Mouse (Mus musculus): ENCODE data around the gene Gm20683. TPM values are rescaled to one million over a fixed set of nuclear protein-coding genes. Genes with fewer than 3 reads are reported as not detected.

Gene Gm20683
- polyA plus RNA-seq, 1 experiment = 0.67 TPM

DNA sequence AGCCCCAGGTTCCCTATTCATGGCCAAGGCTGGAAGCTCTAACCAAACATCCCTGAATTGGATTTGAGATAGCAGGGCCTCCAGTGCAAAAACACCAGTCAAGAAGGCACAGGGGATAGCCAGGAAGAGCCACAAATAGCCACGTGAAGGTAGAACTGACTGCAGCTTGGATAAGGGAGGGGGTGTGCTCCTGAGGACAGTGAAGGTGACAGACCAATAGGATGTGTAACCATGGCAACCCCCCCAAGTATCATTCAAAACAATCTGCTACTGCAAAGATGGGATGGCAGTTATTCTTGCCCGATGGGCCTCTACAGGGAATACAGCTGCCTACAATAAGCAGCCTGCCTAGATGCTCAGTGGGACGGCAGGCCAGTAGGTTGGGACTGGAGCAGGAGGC lies 4.0 kb downstream of the Gm20683 start:
- no peak overlapping the region for H3K4me3 ChIP-seq
- H3K4me2 ChIP-seq (ENCODE audit: low read depth) = no peak overlapping the region
- no peak overlapping the region for H3ac ChIP-seq (ENCODE audit: control insufficient read depth, insufficient read length)
- peaks cover 13% of the 10 kb centered on the region for H3K36me3 ChIP-seq (ENCODE audit: control insufficient read depth, insufficient read depth)
- TF ChIP-seq POLR2AphosphoS2 (IDR thresholded peaks at IDR 0.05; ENCODE audit: insufficient read length, low read depth) (peak; percentile 34), POLR2A (IDR thresholded peaks at IDR 0.05; ENCODE audit: insufficient read length, low read depth) (no peak)
- no peaks in the 10 kb centered on the region for H3K27me3 ChIP-seq (ENCODE audit: control insufficient read depth, insufficient read depth, insufficient read length)
- H3K79me2 ChIP-seq (ENCODE audit: control insufficient read depth, insufficient read depth) = peaks cover 14% of the 10 kb centered on the region

DNA sequence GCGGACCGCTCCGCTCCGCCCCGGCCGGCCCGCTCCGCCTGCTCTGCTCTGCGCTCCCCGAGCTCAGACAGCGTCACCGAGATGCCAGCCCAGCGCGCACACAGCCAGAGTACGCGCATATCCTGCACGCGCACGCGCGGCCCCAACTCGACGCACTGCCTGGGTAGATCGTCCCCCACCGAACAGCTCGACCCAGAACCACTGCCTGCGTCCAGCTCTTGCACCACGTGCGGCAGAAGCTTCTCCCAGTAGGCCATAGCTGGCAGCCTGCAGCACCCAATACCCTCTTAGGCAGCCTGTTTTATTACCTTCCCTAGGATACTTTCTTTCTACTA lies 4.5 kb downstream of the Gm20683 start, which contains the start of gene Rhbdl1:
Gene Rhbdl1, minus strand, starts transcription at position 220 of the 335 bp plus-strand sequence.
- no peaks in the 10 kb centered on the region for H3K27me3 ChIP-seq (ENCODE audit: control insufficient read depth, insufficient read depth, insufficient read length)
- no peak within 1 kb of the TSS for H3K4me3 ChIP-seq
- H3ac ChIP-seq (ENCODE audit: control insufficient read depth, insufficient read length) = no peak within 1 kb of the TSS
- peaks cover 17% of the 10 kb centered on the region for H3K79me2 ChIP-seq (ENCODE audit: control insufficient read depth, insufficient read depth)
- no peak for TF ChIP-seq E2F4 (IDR thresholded peaks at IDR 0.05; ENCODE audit: insufficient read depth)
- TF ChIP-seq MAX (IDR thresholded peaks at IDR 0.05; ENCODE audit: low read depth) = no peak
- no peak for TF ChIP-seq USF1 (IDR thresholded peaks at IDR 0.05; ENCODE audit: low read depth)
- TF ChIP-seq MYOG (IDR thresholded peaks at IDR 0.05; ENCODE audit: control insufficient read depth in 1 of 3, insufficient read depth in 1 of 3, insufficient read length in 2 of 3, low read depth in 2 of 3) = no peak
- TF ChIP-seq REST (IDR thresholded peaks at IDR 0.05; ENCODE audit: insufficient read depth, insufficient read length) = no peak
- peak; percentile 88 for TF ChIP-seq POLR2AphosphoS2 (IDR thresholded peaks at IDR 0.05; ENCODE audit: insufficient read length, low read depth)
- no peak for TF ChIP-seq POLR2A (IDR thresholded peaks at IDR 0.05; ENCODE audit: insufficient read length, low read depth)
- no peak within 1 kb of the TSS for H3K4me2 ChIP-seq (ENCODE audit: low read depth)
- H3K36me3 ChIP-seq (ENCODE audit: control insufficient read depth, insufficient read depth) = peaks cover 13% of the 10 kb centered on the region

DNA sequence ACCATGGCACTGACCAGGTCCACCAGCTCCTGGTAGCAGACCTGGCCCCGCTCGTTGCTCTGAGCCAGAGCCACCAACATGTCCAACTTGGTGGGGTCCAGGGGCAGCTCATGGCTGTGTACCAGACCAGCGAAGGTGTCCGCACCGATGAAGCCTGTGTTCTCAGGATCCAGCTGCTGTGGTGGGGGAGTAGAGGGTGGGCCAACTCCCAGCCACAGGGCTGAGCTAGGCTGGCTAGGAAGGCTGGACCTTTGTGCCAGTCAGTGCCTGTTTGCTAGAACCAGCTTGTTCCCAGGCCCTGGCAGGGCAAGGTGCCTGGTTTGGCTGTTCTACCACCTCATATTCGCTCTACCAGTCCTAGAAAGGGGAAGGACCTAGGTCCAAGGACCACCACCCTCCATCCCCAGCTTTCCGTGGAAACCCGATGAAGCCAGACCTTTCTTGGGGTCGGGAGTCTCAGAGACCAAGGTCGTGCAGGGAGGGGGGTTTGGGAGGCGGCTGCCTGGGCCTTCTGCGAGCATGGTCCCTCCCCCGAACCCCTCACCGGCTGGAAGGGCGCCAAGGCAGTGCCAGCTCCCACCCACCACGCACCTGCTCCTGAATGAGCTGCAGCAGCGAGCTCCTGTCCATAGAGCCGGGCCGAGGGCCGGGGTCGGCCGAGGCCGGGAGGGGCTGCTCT lies 5.0 kb downstream of the Gm20683 start:
- Histone ChIP-seq H3K27me3 (ENCODE audit: control insufficient read depth, insufficient read depth, insufficient read length) (no peaks in the 10 kb centered on the region), H3K4me3 (no peak overlapping the region), H3K36me3 (ENCODE audit: control insufficient read depth, insufficient read depth) (peaks cover 13% of the 10 kb centered on the region), H3K4me2 (ENCODE audit: low read depth) (no peak overlapping the region), H3K79me2 (ENCODE audit: control insufficient read depth, insufficient read depth) (peaks cover 22% of the 10 kb centered on the region), H3ac (ENCODE audit: control insufficient read depth, insufficient read length) (no peak overlapping the region)
- TF ChIP-seq TCF12 (IDR thresholded peaks at IDR 0.05; ENCODE audit: insufficient read depth, poor library complexity, severe bottlenecking) (no peak), MYOD1 (IDR thresholded peaks at IDR 0.05; ENCODE audit: control insufficient read depth in 1 of 3, insufficient read length in 2 of 3, low read depth in 2 of 3) (peak in 1 of 3 experiments; percentile 8), MYOG (IDR thresholded peaks at IDR 0.05; ENCODE audit: control insufficient read depth in 1 of 3, insufficient read depth in 1 of 3, insufficient read length in 2 of 3, low read depth in 2 of 3) (no peak), POLR2A (IDR thresholded peaks at IDR 0.05; ENCODE audit: insufficient read length, low read depth) (peak; percentile 6), POLR2AphosphoS2 (IDR thresholded peaks at IDR 0.05; ENCODE audit: insufficient read length, low read depth) (no peak), TCF3 (IDR thresholded peaks at IDR 0.05; ENCODE audit: insufficient read length, low read depth) (no peak), E2F4 (IDR thresholded peaks at IDR 0.05; ENCODE audit: insufficient read depth) (no peak), REST (IDR thresholded peaks at IDR 0.05; ENCODE audit: insufficient read depth, insufficient read length) (no peak)

DNA sequence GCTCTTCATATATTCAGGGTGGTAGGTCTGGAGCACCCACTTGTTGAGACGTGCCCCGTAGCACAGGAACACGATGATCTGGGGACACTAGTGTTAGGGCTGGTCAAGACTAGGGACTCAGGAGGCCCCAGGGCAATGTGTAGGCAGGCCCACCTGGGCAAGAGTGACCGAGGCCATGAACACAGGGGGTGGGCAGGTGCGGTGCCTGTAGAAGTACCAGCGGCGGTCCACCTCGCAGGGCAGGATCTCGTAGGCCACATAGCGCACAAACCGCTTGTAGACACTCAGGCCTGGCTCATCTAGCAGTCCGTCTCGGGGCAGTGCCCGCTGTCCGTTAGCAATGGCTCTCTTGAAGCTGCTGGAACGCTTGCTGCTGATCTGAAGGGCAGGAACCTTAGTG lies 5.7 kb downstream of the Gm20683 start:
- peaks cover 30% of the 10 kb centered on the region for H3K79me2 ChIP-seq (ENCODE audit: control insufficient read depth, insufficient read depth)
- TF ChIP-seq POLR2AphosphoS2 (IDR thresholded peaks at IDR 0.05; ENCODE audit: insufficient read length, low read depth) (peak; percentile 37), POLR2A (IDR thresholded peaks at IDR 0.05; ENCODE audit: insufficient read length, low read depth) (no peak)
- no peak overlapping the region for H3ac ChIP-seq (ENCODE audit: control insufficient read depth, insufficient read length)
- H3K27me3 ChIP-seq (ENCODE audit: control insufficient read depth, insufficient read depth, insufficient read length) = no peaks in the 10 kb centered on the region
- H3K36me3 ChIP-seq (ENCODE audit: control insufficient read depth, insufficient read depth) = peaks cover 13% of the 10 kb centered on the region
- no peak overlapping the region for H3K4me2 ChIP-seq (ENCODE audit: low read depth)
- no peak overlapping the region for H3K4me3 ChIP-seq

DNA sequence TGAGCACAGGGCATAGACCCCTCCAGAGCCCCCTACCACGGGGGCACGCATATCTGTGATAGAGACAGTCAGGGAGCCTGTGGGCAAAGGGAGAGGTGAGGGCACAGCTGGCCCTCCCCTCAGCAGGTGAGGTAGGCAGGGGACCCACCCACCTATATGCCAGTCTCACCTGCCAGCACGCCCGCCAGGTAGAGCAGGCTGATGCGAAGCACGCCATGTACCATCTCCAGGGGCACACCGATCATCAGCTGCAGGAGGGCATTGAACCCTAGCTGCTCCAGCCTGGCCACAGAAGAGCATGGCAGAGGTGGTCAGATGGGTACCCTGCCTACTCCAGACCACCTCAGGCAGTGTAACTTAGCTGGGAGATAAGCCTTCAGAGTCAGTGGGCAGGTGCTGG lies 6.3 kb downstream of the Gm20683 start:
- H3K27me3 ChIP-seq (ENCODE audit: control insufficient read depth, insufficient read depth, insufficient read length) = no peaks in the 10 kb centered on the region
- no peak overlapping the region for H3ac ChIP-seq (ENCODE audit: control insufficient read depth, insufficient read length)
- H3K36me3 ChIP-seq (ENCODE audit: control insufficient read depth, insufficient read depth) = peaks cover 13% of the 10 kb centered on the region
- H3K4me2 ChIP-seq (ENCODE audit: low read depth) = no peak overlapping the region
- TF ChIP-seq POLR2AphosphoS2 (IDR thresholded peaks at IDR 0.05; ENCODE audit: insufficient read length, low read depth) = no peak
- H3K79me2 ChIP-seq (ENCODE audit: control insufficient read depth, insufficient read depth) = peaks cover 31% of the 10 kb centered on the region
- no peak overlapping the region for H3K4me3 ChIP-seq

DNA sequence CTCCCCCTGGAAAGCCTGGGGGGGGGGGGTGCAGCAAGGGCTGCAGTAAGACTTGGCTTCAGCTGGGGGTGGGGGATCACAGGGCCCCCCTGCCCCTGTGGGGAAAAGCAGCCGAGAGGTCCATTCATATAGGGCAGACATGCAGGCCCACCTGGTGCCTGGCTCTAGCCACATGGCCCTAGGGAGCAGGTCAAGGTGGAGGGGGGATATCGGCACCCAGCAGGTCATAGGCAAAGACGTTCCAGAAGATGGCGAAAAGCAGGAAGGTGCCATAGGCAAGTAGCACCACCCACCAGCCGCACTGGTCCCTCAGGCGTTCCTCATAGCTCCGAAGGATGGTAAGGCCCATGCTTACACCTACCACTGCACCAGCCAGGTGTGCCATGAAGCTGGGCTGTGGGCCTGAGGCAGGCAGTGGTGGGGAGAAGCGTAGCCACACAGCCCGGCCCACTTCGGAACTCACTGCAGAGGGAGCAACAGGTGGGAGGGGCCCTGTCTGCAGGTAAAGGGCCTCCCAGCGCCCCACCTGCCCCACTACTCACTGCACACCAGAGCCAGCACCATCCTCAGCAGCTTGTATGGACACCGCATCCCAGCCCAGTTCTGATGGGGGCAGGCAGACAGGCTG lies 6.9 kb downstream of the Gm20683 start:
- Histone ChIP-seq H3K36me3 (ENCODE audit: control insufficient read depth, insufficient read depth) (peaks cover 10% of the 10 kb centered on the region), H3K79me2 (ENCODE audit: control insufficient read depth, insufficient read depth) (peaks cover 31% of the 10 kb centered on the region), H3K4me2 (ENCODE audit: low read depth) (peak overlapping the region; percentile 94)

More for the DNA sequence above, 6.9 kb downstream of the Gm20683 start:
- TF ChIP-seq TCF12 (IDR thresholded peaks at IDR 0.05; ENCODE audit: insufficient read depth, poor library complexity, severe bottlenecking) (no peak), POLR2AphosphoS2 (IDR thresholded peaks at IDR 0.05; ENCODE audit: insufficient read length, low read depth) (no peak), REST (IDR thresholded peaks at IDR 0.05; ENCODE audit: insufficient read depth, insufficient read length) (no peak), MYOD1 (IDR thresholded peaks at IDR 0.05; ENCODE audit: control insufficient read depth in 1 of 3, insufficient read length in 2 of 3, low read depth in 2 of 3) (no peak), POLR2A (IDR thresholded peaks at IDR 0.05; ENCODE audit: insufficient read length, low read depth) (no peak), MAX (IDR thresholded peaks at IDR 0.05; ENCODE audit: low read depth) (no peak), TCF3 (IDR thresholded peaks at IDR 0.05; ENCODE audit: insufficient read length, low read depth) (no peak), CEBPB (IDR thresholded peaks at IDR 0.05; ENCODE audit: insufficient read depth, poor library complexity, severe bottlenecking) (no peak), USF1 (IDR thresholded peaks at IDR 0.05; ENCODE audit: low read depth) (no peak), MYOG (IDR thresholded peaks at IDR 0.05; ENCODE audit: control insufficient read depth in 1 of 3, insufficient read depth in 1 of 3, insufficient read length in 2 of 3, low read depth in 2 of 3) (no peak), E2F4 (IDR thresholded peaks at IDR 0.05; ENCODE audit: insufficient read depth) (no peak), SRF (IDR thresholded peaks at IDR 0.05; ENCODE audit: control insufficient read depth, insufficient read length, low read depth) (no peak)
- Histone ChIP-seq H3K27me3 (ENCODE audit: control insufficient read depth, insufficient read depth, insufficient read length) (no peaks in the 10 kb centered on the region), H3K4me3 (peak overlapping the region; percentile 52), H3ac (ENCODE audit: control insufficient read depth, insufficient read length) (no peak overlapping the region)
